In genomic region chr3:137275444-137275843, GRCm38 (mm10) we compare ENCODE assay signal across 14 mouse cellular contexts.
DNase-seq lines count a peak whose midpoint lies in the region; ATAC-seq and TF ChIP-seq lines count a peak whose summit lies in the region.
"Had no signal": no experiment of that assay in that cellular context is flagged by ENCODE, and none has a peak within 500 bp of the region (broad histone marks: within the 10 kb centered on the region; RNA-seq: fewer than 3 reads in every experiment).

No protein-coding gene starts in this region.

- no peaks in the 10 kb centered on the region for H3K9me3 ChIP-seq in hindbrain, embryonic 14.5 days (ENCODE audit: control insufficient read depth, low read length)
- H3K9me3 ChIP-seq in hindbrain, embryonic 12.5 days (replicated peaks), result no peaks in the 10 kb centered on the region
- H3K9me3 ChIP-seq in forebrain, embryonic 11.5 days (ENCODE audit: control insufficient read depth, low read length), result no peaks in the 10 kb centered on the region
- H3K9me3 ChIP-seq: liver, embryonic 13.5 days; midbrain, embryonic 10.5 days had no signal

- TF ChIP-seq CTCF in lung, adult 2 months (IDR thresholded peaks at IDR 0.05; ENCODE audit: insufficient read depth, low read length), result no peak

- H3K4me3 ChIP-seq in hindbrain, embryonic 14.5 days (replicated peaks; ENCODE audit: low read length), result no peak overlapping the region
- H3K4me3 ChIP-seq in hindbrain, embryonic 12.5 days, result no peak overlapping the region
- peak overlapping the region; percentile 36 for H3K4me3 ChIP-seq in lung, adult 2 months (replicated peaks; ENCODE audit: extremely low read depth, low read depth, low read length)
- H3K4me3 ChIP-seq in forebrain, embryonic 11.5 days (ENCODE audit: low read depth, low read length), result no peak overlapping the region
- H3K4me3 ChIP-seq: liver, embryonic 13.5 days; midbrain, embryonic 10.5 days had no signal

- no peaks in the 10 kb centered on the region for H3K36me3 ChIP-seq in hindbrain, embryonic 14.5 days (replicated peaks; ENCODE audit: control insufficient read depth, insufficient read depth)
- no peaks in the 10 kb centered on the region for H3K36me3 ChIP-seq in hindbrain, embryonic 12.5 days
- H3K36me3 ChIP-seq in forebrain, embryonic 11.5 days (ENCODE audit: control insufficient read depth, insufficient read depth, low read length), result no peaks in the 10 kb centered on the region
- H3K36me3 ChIP-seq: liver, embryonic 13.5 days; midbrain, embryonic 10.5 days had no signal

- no peak for TF ChIP-seq POLR2A in lung, adult 2 months (IDR thresholded peaks at IDR 0.05; ENCODE audit: borderline replicate concordance, extremely low read depth, low read depth, low read length)

- H3K9ac ChIP-seq in hindbrain, embryonic 14.5 days, result no peak overlapping the region
- H3K9ac ChIP-seq in hindbrain, embryonic 12.5 days, result no peak overlapping the region
- H3K9ac ChIP-seq in forebrain, embryonic 11.5 days (ENCODE audit: low read length), result no peak overlapping the region
- H3K9ac ChIP-seq: liver, embryonic 13.5 days had no signal

- DNase-seq in hindbrain, embryonic 14.5 days (ENCODE audit: low spot score), result no peak
- peak; percentile 4 for DNase-seq in right cerebral cortex, postnatal 14 days
- no peak for DNase-seq in right cerebral cortex, postnatal 36 days (ENCODE audit: low spot score in 2 of 2)
- peak; percentile 5 for DNase-seq in lung, adult 2 months
- DNase-seq in yolk sac, embryonic 10.5 days (ENCODE audit: low spot score), result peak; percentile 33
- DNase-seq in frontal cortex, postnatal 36 days (ENCODE audit: low spot score in 2 of 2), result no peak
- no peak for DNase-seq in forebrain, embryonic 11.5 days (ENCODE audit: low spot score)
- DNase-seq: cerebellum, adult 8-10 months; liver, embryonic 13.5 days had no signal

- 78% methylated on average over 8 of the region's 8 CpGs for WGBS in hindbrain, embryonic 14.5 days
- WGBS in hindbrain, embryonic 12.5 days, result 85% methylated on average over 8 of the region's 8 CpGs
- WGBS in lung, adult 2 months, result 43% methylated on average over 8 of the region's 8 CpGs
- 82% methylated on average over 8 of the region's 8 CpGs for WGBS in forebrain, embryonic 11.5 days

- H3K4me2 ChIP-seq in hindbrain, embryonic 14.5 days (replicated peaks), result no peak overlapping the region
- H3K4me2 ChIP-seq in hindbrain, embryonic 12.5 days (replicated peaks), result no peak overlapping the region
- H3K4me2 ChIP-seq in forebrain, embryonic 11.5 days (ENCODE audit: low read depth, low read length, severe bottlenecking), result no peak overlapping the region
- H3K4me2 ChIP-seq: liver, embryonic 13.5 days had no signal

- no peaks in the 10 kb centered on the region for H3K27me3 ChIP-seq in hindbrain, embryonic 14.5 days (ENCODE audit: control insufficient read depth, insufficient read depth, low read length)
- no peaks in the 10 kb centered on the region for H3K27me3 ChIP-seq in hindbrain, embryonic 12.5 days
- H3K27me3 ChIP-seq in forebrain, embryonic 11.5 days (ENCODE audit: control insufficient read depth, insufficient read depth, low read length), result no peaks in the 10 kb centered on the region
- H3K27me3 ChIP-seq: CH12.LX; liver, embryonic 13.5 days; Patski had no signal

- no peak for ATAC-seq in hindbrain, embryonic 14.5 days (ENCODE audit: low FRiP score)
- no peak for ATAC-seq in hindbrain, embryonic 12.5 days (ENCODE audit: low FRiP score)
- no peak for ATAC-seq in forebrain, embryonic 11.5 days (replicated peaks; ENCODE audit: low FRiP score)
- ATAC-seq: intestine, postnatal 0 days; Patski had no signal

- H3K27ac ChIP-seq in hindbrain, embryonic 14.5 days, result 0 out of 2 replicates have a peak overlapping the region, but pooled peaks have one; percentile 1
- no peak overlapping the region for H3K27ac ChIP-seq in hindbrain, embryonic 12.5 days
- no peak overlapping the region for H3K27ac ChIP-seq in forebrain, embryonic 11.5 days (ENCODE audit: low read depth, low read length)
- H3K27ac ChIP-seq: liver, embryonic 13.5 days; midbrain, embryonic 10.5 days had no signal

- no peaks in the 10 kb centered on the region for H3K4me1 ChIP-seq in hindbrain, embryonic 14.5 days (replicated peaks; ENCODE audit: control insufficient read depth, insufficient read depth, low read length)
- 0 out of 2 replicates have a peak, but pooled peaks cover 3% of the 10 kb centered on the region for H3K4me1 ChIP-seq in hindbrain, embryonic 12.5 days
- peaks cover 12% of the 10 kb centered on the region for H3K4me1 ChIP-seq in lung, adult 2 months (ENCODE audit: control insufficient read depth, insufficient read depth, low read length)
- no peaks in the 10 kb centered on the region for H3K4me1 ChIP-seq in forebrain, embryonic 11.5 days (replicated peaks; ENCODE audit: control insufficient read depth, insufficient read depth, low read length)
- H3K4me1 ChIP-seq: liver, embryonic 13.5 days; midbrain, embryonic 10.5 days had no signal

Comparison
In these comparisons a context has a peak if more than half of its experiments do, and no peak if none do; other contexts are left out.
1. DNase-seq: peak in right cerebral cortex, postnatal 14 days (single experiment), lung, adult 2 months (single experiment) and yolk sac, embryonic 10.5 days (single experiment); none in hindbrain, embryonic 14.5 days (single experiment), right cerebral cortex, postnatal 36 days (0 of 2), frontal cortex, postnatal 36 days (0 of 2) and forebrain, embryonic 11.5 days (single experiment).